Mouse (Mus musculus) urinary bladder, adult 18-20 months (tissue): Measurements from ENCODE around the gene 4930467E23Rik.
A peak's percentile ranks its signal among the peaks of the same experiment; 100 is the strongest.
"Not testable (repeated sequence)": the region's sequence is repeated elsewhere in the genome, so short reads cannot be mapped to it uniquely, and the experiment has no call there.

Experiments used
- DNase-seq, 2 experiments: peaks; one replicate each; pipeline ENCODE4 v3.0.0; 2022; ENCODE audit warnings: low spot score in 2 of 2, mixed read lengths in 2 of 2

4930467E23Rik gene

GRCm38 (mm10) chr8:19729276-19729675, at the start of gene 4930467E23Rik:
4930467E23Rik (plus strand) TSS chr8:19729576.
- DNase-seq, result not testable (repeated sequence)

DNA sequence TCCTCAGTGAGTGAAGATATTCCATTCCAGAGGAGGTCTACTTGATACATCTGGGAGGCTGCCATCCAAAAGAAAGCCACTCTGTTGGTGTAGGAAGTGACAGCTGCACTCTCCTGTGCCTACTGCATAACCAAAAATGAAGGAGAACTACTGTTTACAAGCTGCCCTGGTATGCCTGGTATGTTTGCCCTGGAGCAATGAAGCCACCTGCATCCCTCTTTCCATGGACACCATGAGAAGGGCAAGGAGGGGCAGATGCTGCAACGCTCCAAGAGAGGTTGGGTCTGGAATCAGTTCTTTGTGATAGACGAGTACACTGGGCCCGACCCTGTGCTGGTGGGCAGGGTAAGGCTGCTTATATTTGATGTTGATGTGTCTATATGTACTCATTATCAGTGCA, 47.1 kb upstream of the 4930467E23Rik start:
- not testable (repeated sequence) for DNase-seq

DNA sequence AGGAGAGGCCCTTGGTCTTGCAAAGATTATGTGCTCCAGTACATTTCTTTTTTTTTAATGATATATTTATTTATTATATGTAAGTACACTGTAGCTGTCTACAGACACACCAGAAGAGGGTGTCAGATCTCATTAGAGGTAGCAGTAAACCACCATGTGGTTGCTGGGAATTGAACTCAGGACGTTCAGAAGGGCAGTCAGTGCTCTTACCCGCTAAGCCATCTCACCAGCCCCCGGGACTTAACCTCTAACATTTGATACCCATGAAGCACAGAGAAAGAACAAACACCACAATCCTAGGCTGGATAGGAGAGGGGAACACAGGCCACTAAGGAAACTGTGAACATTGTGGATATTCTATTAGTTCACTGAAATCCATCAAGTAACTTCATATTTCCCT, 43.9 kb upstream of the 4930467E23Rik start:
- not testable (repeated sequence) for DNase-seq

DNA sequence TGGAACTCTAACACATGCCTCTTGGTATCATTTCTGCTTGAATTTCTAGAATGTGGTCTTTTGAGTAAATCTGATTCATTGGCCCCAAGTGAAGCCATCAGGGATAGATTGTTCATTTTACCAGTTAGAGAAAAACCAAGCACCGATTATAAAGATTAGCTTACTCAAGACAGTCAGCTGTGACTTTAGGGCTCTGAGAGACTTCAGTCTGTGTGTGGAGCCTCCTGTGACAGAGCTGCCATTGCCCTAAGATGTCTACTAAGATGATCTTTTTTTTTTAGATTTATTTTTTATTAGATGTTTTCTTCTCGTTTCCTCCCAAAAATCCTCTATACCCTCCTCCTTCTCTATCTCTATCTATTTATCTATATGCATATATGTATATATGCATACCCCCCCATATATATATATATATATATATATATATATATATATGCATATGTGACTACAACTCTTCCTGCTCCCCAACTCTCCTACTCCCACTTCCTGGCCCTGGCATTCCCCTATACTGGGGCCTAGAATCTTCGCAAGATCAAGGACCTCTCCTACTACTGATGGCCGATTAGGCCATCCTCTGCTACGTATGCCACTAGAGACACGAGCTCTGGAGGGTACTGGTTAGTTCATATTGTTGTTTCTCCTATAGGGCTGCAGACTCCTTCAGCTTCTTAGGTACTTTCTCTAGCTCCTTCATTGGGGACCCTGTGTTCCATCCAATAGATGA, 40.4 kb upstream of the 4930467E23Rik start:
- not testable (repeated sequence) for DNase-seq

GRCm38 (mm10) chr8:19689745-19690144, 39.6 kb upstream of the 4930467E23Rik start:
- not testable (repeated sequence) for DNase-seq

DNA sequence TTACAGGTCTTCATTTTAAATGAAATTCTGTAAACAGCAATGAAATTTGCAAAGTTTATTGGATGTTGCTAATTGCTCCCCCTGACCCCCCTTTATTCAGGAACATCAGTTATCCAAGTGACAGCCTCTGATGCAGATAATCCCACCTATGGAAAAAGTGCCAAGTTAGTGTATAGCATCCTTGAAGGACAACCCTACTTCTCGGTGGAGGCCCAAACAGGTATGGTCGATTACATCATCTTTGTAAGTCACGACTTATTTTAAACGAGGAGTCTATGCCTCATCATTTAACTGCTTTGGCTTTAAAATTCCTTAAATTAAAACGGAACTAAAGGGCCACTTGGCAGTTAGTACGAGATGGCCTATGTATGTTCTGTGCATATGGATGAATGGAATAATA, 38.0 kb upstream of the 4930467E23Rik start:
- DNase-seq, result not testable (repeated sequence)

DNA sequence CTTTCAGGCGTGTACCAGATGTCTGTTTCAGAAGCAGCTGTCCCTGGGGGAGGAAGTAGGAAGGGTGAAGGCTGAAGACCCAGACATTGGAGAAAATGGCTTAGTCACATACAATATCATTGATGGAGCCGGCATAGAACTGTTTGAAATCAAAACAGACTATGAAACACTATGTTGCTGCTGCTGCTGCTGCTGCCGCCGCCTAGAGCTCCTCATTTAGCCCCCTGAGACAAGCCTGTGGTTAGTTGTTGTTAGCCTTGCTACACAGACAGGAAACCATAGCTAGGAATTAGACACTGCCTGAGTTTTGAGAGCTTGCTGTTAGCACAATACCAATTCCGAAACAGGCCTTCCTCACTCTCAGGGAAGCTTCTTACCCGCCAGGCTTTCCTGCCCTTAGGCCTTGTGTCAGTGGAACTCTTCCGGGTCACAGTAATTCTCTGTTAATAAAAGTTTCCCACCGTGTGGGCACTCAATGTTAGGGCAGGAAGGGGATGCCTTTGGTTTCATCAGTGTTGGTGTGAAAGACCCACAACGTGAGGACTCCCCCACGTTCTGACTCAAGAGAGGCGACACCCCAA, 31.8 kb upstream of the 4930467E23Rik start:
- not testable (repeated sequence) for DNase-seq

DNA sequence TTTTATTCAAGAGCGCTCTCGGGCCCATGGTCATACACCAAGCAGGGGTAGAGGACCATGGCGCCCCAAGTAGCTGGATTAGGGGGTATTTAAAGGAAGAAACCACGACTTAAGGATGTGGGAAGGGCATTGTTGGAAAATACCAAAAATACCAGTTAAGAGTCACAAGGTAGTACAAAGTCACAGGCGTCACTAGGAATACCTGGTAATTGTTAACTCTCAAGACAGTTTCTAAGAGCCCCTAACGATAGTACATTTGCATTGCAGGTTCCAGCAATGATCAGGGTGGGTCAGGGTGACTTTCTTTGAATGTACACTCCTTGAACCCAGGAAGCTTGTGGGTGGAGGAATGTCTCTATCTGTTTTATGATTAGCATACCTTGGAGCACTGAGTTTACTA, 31.3 kb upstream of the 4930467E23Rik start:
- not testable (repeated sequence) for DNase-seq

- DNase-seq, result not testable (repeated sequence)
Observed at GRCm38 (mm10) chr8:19698722-19699121, 30.7 kb upstream of the 4930467E23Rik start.

DNA sequence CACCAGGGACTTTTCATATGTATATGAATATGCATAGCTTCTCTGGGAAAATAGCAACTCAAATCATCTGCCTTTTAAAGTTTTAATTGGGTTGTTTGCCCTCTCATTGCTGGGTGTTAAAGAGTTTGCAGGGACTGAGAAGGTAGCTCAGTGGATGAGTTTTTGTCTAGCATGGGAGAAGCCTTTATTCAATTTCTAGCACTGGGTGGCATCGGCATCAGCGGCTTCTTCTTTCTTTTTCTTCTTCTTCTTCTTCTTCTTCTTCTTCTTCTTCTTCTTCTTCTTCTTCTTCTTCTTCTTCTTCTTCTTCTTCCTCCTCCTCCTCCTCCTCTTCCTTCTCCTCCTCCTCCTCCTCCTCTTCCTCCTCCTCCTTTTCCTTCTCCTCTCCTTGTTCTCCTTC, 28.1 kb upstream of the 4930467E23Rik start:
- not testable (repeated sequence) for DNase-seq

- DNase-seq, result not testable (repeated sequence)
Observed at GRCm38 (mm10) chr8:19702276-19702675, 27.1 kb upstream of the 4930467E23Rik start.

GRCm38 (mm10) chr8:19702972-19703709, 26.2 kb upstream of the 4930467E23Rik start:
- peak in 1 of 2 experiments; percentile 90 for DNase-seq

DNA sequence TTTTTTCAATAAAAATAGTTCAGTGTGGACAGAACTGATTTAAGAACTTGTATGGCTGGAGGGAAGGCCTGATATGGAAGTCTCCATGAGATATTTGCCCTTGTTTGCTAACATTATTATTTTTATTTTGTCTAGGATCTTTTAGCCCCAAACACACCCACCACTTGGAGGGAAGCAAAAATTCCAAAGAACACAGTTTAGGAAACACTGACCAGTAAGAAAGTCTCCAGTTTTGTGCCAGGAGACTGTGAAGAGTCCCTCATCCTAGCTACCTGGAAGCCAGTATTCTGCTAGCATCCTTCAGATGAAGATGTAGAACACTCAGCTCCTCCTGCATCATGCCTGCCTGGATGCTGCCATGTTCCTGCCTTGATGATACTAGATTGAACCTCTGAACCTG, 25.5 kb upstream of the 4930467E23Rik start:
- DNase-seq, result not testable (repeated sequence)

- DNase-seq, result peak in 1 of 2 experiments; percentile 41
Observed at GRCm38 (mm10) chr8:19704441-19705215, 24.7 kb upstream of the 4930467E23Rik start.

DNA sequence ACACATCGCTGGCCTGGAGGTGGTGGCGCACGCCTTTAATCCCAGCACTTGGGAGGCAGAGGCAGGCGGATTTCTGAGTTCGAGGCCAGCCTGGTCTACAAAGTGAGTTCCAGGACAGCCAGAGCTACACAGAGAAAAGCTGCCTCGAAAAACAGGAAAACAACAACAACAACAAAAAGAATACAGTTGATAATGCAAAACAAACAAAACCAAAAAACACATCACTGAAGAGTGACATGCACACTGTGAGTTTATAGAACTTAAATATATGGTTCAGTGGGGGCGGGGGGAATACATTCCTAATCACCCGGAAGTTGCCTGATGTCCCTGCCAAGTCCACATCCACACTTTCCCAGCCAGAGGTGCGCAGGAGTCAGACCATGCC, 24.2 kb upstream of the 4930467E23Rik start:
- DNase-seq, result not testable (repeated sequence)

- DNase-seq, result not testable (repeated sequence)
Observed at GRCm38 (mm10) chr8:19706101-19706725, 23.2 kb upstream of the 4930467E23Rik start.

- peak in 1 of 2 experiments; percentile 78 for DNase-seq
Observed at GRCm38 (mm10) chr8:19706918-19707760, 22.2 kb upstream of the 4930467E23Rik start.

DNA sequence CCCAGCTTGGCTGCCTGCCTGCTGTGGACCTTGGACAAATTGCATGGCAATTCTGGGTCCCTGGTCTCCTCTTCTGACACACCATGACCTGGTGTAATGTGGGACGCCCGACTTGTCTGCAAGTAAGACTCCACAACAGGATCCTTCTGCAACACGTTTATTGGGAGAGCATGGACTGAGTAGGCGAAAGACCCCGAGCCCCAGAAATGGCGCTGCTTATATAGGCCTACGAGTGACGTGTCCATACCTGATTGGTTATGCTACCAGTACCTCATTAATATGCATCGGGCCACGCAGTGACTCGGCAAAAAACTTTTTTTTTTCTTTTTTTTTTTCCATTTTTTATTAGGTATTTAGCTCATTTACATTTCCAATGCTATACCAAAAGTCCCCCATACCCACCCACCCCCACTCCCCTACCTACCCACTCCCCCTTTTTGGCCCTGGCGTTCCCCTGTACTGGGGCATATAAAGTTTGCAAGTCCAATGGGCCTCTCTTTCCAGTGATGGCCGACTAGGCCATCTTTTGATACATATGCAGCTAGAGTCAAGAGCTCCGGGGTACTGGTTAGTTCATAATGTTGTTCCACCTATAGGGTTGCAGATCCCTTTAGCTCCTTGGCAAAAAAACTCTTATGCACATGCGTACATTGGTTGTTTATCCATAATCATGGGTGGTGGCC, 21.5 kb upstream of the 4930467E23Rik start:
- not testable (repeated sequence) for DNase-seq

DNA sequence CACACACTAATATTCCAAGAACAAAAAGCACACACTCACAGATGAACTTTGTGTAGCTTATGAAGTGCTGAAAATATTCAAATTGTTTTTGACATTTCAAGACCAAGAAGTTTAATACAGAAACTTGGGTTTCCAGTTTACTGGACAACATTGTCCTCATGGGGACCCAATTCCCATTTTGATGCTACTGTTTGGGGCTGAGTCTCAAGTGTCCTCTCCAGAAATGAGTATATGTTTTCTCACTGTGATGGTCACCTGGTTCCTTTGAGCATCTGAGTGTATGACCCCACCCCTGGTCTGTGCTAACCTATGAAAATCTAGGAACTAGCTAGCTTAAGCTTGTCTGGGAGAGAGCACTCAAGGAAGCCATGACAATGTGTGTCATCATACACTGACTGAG, 20.4 kb upstream of the 4930467E23Rik start:
- DNase-seq, result not testable (repeated sequence)

GRCm38 (mm10) chr8:19709488-19709887, 19.9 kb upstream of the 4930467E23Rik start:
- DNase-seq, result not testable (repeated sequence)
